7 mouse cellular contexts compared by ENCODE assay signal in genomic region chr3:93553765-93554378, GRCm38 (mm10). TPM values are rescaled to one million over a fixed set of nuclear protein-coding genes. Genes with fewer than 3 reads are reported as not detected.
DNase-seq lines count a peak whose midpoint lies in the region; ATAC-seq lines count a peak whose summit lies in the region.

No protein-coding gene starts in this region.

- H3K27me3 ChIP-seq in midbrain, embryonic 12.5 days: peaks cover 8% of the 10 kb centered on the region; the same call in 1 of the 2 replicates
- H3K27me3 ChIP-seq in midbrain, embryonic 10.5 days (ENCODE audit: low read depth, poor library complexity, severe bottlenecking): peaks cover 25% of the 10 kb centered on the region
- H3K27me3 ChIP-seq in intestine, embryonic 16.5 days (replicated peaks; ENCODE audit: control insufficient read depth, insufficient read depth, low read length): no peaks in the 10 kb centered on the region

- DNase-seq in midbrain, embryonic 10.5 days (ENCODE audit: low spot score): no peak
- peak; percentile 40 for DNase-seq in gastrocnemius, postnatal 25 days
- peak; percentile 65 for DNase-seq in skeletal muscle tissue, adult 2 months (ENCODE audit: low read depth, low spot score)
- no peak for DNase-seq in cerebellum, postnatal 10 days

- no peak for ATAC-seq in midbrain, embryonic 12.5 days (ENCODE audit: low FRiP score, low read depth)
- ATAC-seq in intestine, embryonic 16.5 days: no peak
- ATAC-seq in cerebellum, adult (ENCODE audit: insufficient number of reproducible peaks, low FRiP score, low TSS enrichment): no peak

- no peak overlapping the region for H3K4me3 ChIP-seq in midbrain, embryonic 12.5 days
- H3K4me3 ChIP-seq in midbrain, embryonic 10.5 days: no peak overlapping the region
- peak overlapping the region; percentile 80; the same call in 1 of the 2 replicates for H3K4me3 ChIP-seq in intestine, embryonic 16.5 days (ENCODE audit: low read length)

- H3K9ac ChIP-seq in midbrain, embryonic 12.5 days (replicated peaks): no peak overlapping the region
- peak overlapping the region; percentile 87; the same call in 1 of the 2 replicates for H3K9ac ChIP-seq in intestine, embryonic 16.5 days (ENCODE audit: low read depth, low read length)

- H3K9me3 ChIP-seq in midbrain, embryonic 12.5 days: no peaks in the 10 kb centered on the region
- H3K9me3 ChIP-seq in midbrain, embryonic 10.5 days (replicated peaks): no peaks in the 10 kb centered on the region
- H3K9me3 ChIP-seq in intestine, embryonic 16.5 days (ENCODE audit: control insufficient read depth, low read length): no peaks in the 10 kb centered on the region

- H3K27ac ChIP-seq in midbrain, embryonic 12.5 days (replicated peaks): no peak overlapping the region
- no peak overlapping the region for H3K27ac ChIP-seq in midbrain, embryonic 10.5 days (replicated peaks)
- peak overlapping the region; percentile 86; the same call in 1 of the 2 replicates for H3K27ac ChIP-seq in intestine, embryonic 16.5 days (ENCODE audit: low read length)

- WGBS in midbrain, embryonic 12.5 days: 56% methylated on average over 9 of the region's 9 CpGs
- 61% methylated on average over 9 of the region's 9 CpGs for WGBS in midbrain, embryonic 10.5 days
- WGBS in intestine, embryonic 16.5 days: 49% methylated on average over 9 of the region's 9 CpGs

- H3K4me1 ChIP-seq in midbrain, embryonic 12.5 days: no peaks in the 10 kb centered on the region
- H3K4me1 ChIP-seq in midbrain, embryonic 10.5 days: peaks cover 17% of the 10 kb centered on the region
- H3K4me1 ChIP-seq in intestine, embryonic 16.5 days (ENCODE audit: control insufficient read depth, insufficient read depth, low read length): peaks cover 32% of the 10 kb centered on the region

- H3K4me2 ChIP-seq in midbrain, embryonic 12.5 days (replicated peaks): peak overlapping the region; percentile 93; the same call in 1 of the 2 replicates
- H3K4me2 ChIP-seq in intestine, embryonic 16.5 days (ENCODE audit: low read depth, low read length): peak overlapping the region; percentile 79

- no peaks in the 10 kb centered on the region for H3K36me3 ChIP-seq in midbrain, embryonic 12.5 days
- no peaks in the 10 kb centered on the region for H3K36me3 ChIP-seq in midbrain, embryonic 10.5 days
- no peaks in the 10 kb centered on the region for H3K36me3 ChIP-seq in intestine, embryonic 16.5 days (ENCODE audit: control insufficient read depth, insufficient read depth, low read length)

RNA-seq across cellular contexts. Expression of gene S100a10, which starts 1.0 kb away (rescaled TPM):
- polyA plus RNA-seq in midbrain, embryonic 12.5 days (2016; fragmentation: Nextera tagmentation; extraction: Ambion mirVana): 156 and 197 TPM in 2 replicates
- polyA plus RNA-seq in midbrain, embryonic 10.5 days (2016; fragmentation: Nextera tagmentation; extraction: Ambion mirVana): 153 and 169 TPM in 2 replicates
- 10 to 100 TPM; 63.9 to 85.7 TPM for total RNA-seq in gastrocnemius, postnatal 25 days (2021)
- 722 and 728 TPM in 2 replicates for polyA plus RNA-seq in intestine, embryonic 16.5 days (2015; fragmentation: Nextera tagmentation; extraction: Ambion mirVana)

RNA-seq across cellular contexts. Expression of gene S100a11, which starts 33.6 kb away (rescaled TPM):
- polyA plus RNA-seq in midbrain, embryonic 12.5 days (2016; fragmentation: Nextera tagmentation; extraction: Ambion mirVana): 340 and 424 TPM in 2 replicates
- polyA plus RNA-seq in midbrain, embryonic 10.5 days (2016; fragmentation: Nextera tagmentation; extraction: Ambion mirVana): 245 and 305 TPM in 2 replicates
- 10 to 100 TPM; 50.6 to 90.7 TPM for total RNA-seq in gastrocnemius, postnatal 25 days (2021)
- 711 and 730 TPM in 2 replicates for polyA plus RNA-seq in intestine, embryonic 16.5 days (2015; fragmentation: Nextera tagmentation; extraction: Ambion mirVana)

Comparison
In these comparisons a context has a peak if more than half of its experiments do, and no peak if none do; other contexts are left out.
1. DNase-seq: peak in gastrocnemius, postnatal 25 days (single experiment) and skeletal muscle tissue, adult 2 months (single experiment); none in midbrain, embryonic 10.5 days (single experiment) and cerebellum, postnatal 10 days (0 of 2).